Mouse (Mus musculus) common myeloid progenitor, adult 5-6 weeks (primary cell): ENCODE data around the gene Prl2c3. TPM values are rescaled to one million over a fixed set of nuclear protein-coding genes. Genes with fewer than 3 reads are reported as not detected.
"Not testable (repeated sequence)": the region's sequence is repeated elsewhere in the genome, so short reads cannot be mapped to it uniquely, and the experiment has no call there.

Experiments
- ATAC-seq: replicated peaks from 2 replicates; pipeline ENCODE4 v1.8.0; 2016; ENCODE audit warnings: low read depth, mild to moderate bottlenecking, moderate TSS enrichment, inconsistent platforms; ENCODE audit not compliant: poor library complexity, severe bottlenecking
- total RNA-seq: library from RNA; stranded (forward); fragments of 200-1000, 187-1606 nt; gene quantifications from 2 replicates; pipeline ENCODE4 v1.2.3, GENCODE M21; 2017

The Prl2c3 gene
- total RNA-seq = not detected in 2 replicates

- ATAC-seq = not testable (repeated sequence)
Observed at GRCm38 (mm10) chr13:12799979-12800378, at the start of gene Prl2c3. Prl2c3 (minus strand) TSS chr13:12800079.

GRCm38 (mm10) chr13:12848254-12848653 lies 48.4 kb upstream of the Prl2c3 start:
- not testable (repeated sequence) for ATAC-seq

GRCm38 (mm10) chr13:12844701-12845100 lies 44.8 kb upstream of the Prl2c3 start:
- ATAC-seq = not testable (repeated sequence)

- ATAC-seq = not testable (repeated sequence)
Observed at GRCm38 (mm10) chr13:12837546-12837945, 37.7 kb upstream of the Prl2c3 start.

GRCm38 (mm10) chr13:12831769-12832168 lies 31.9 kb upstream of the Prl2c3 start:
- no peak for ATAC-seq

- no peak for ATAC-seq
Observed at GRCm38 (mm10) chr13:12829031-12829430, 29.2 kb upstream of the Prl2c3 start.

GRCm38 (mm10) chr13:12824500-12825176 lies 24.8 kb upstream of the Prl2c3 start:
- peak; percentile 39; the same call in 1 of the 2 replicates for ATAC-seq

GRCm38 (mm10) chr13:12813734-12814424 lies 14.0 kb upstream of the Prl2c3 start:
- not testable (repeated sequence) for ATAC-seq

- no peak for ATAC-seq
Observed at GRCm38 (mm10) chr13:12809591-12809990, 9.7 kb upstream of the Prl2c3 start.

- not testable (repeated sequence) for ATAC-seq
Observed at GRCm38 (mm10) chr13:12808793-12809512, 9.1 kb upstream of the Prl2c3 start.

- ATAC-seq = not testable (repeated sequence)
Observed at GRCm38 (mm10) chr13:12806496-12806895, 6.6 kb upstream of the Prl2c3 start.

- ATAC-seq = not testable (repeated sequence)
Observed at GRCm38 (mm10) chr13:12769442-12770091, 30.3 kb downstream of the Prl2c3 start.

Other genes starting within 250 kb of the Prl2c3 start
- 8.8 and 9.0 TPM in 2 replicates for gene Ero1lb, start 234.2 kb downstream of the Prl2c3 start, total RNA-seq
- not detected in 2 replicates for gene Prl2c2, start 205.3 kb upstream of the Prl2c3 start, total RNA-seq